Mouse (Mus musculus): ENCODE measurements at regions not wholly inside any gene's neighbourhood (a gene's known extent, or its start where the extent isn't known, plus 50 kb on each side); places are given as distances from the start of the nearest gene placed in this dataset.

DNA sequence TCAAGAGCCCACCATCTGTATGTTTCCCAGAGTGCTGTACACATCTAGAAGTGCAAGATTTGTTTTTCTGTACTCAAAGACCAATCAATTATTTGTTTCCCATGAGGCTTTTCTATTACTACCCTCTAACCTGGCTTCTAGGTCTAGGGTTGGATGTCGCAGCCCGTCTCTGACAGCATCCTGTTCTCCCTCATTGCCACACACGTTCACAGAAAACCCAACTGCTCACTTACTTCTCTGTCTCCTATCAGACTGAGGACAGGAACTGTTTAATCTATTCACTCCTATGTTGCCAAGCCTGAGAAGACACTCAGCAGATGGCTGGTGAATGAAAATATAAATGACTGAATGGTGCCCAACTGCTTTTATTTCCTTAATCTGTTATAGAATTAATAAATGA lies 109.6 kb upstream of the Pcgf5 start:
- Histone ChIP-seq H3K27ac (no peak overlapping the region), H3K27me3 (ENCODE audit: low read depth, poor library complexity, severe bottlenecking) (no peaks in the 10 kb centered on the region), H3K4me1 (no peaks in the 10 kb centered on the region), H3K4me3 (no peak overlapping the region), H3K36me3 (no peaks in the 10 kb centered on the region), H3K9me3 (replicated peaks) (no peaks in the 10 kb centered on the region)
- no peak for DNase-seq (ENCODE audit: low spot score)
- 77% methylated on average over 3 of the region's 3 CpGs for WGBS

GRCm38 (mm10) chr19:36242396-36242795 lies 105.7 kb upstream of the Pcgf5 start:
- Histone ChIP-seq H3K9me3 (replicated peaks) (no peaks in the 10 kb centered on the region), H3K27ac (no peak overlapping the region), H3K27me3 (ENCODE audit: low read depth, poor library complexity, severe bottlenecking) (no peaks in the 10 kb centered on the region), H3K4me1 (no peaks in the 10 kb centered on the region), H3K4me3 (no peak overlapping the region), H3K36me3 (no peaks in the 10 kb centered on the region)
- 85% methylated on average over 3 of the region's 3 CpGs for WGBS
- DNase-seq (ENCODE audit: low spot score) = no peak

GRCm38 (mm10) chr19:36242946-36243345 lies 105.2 kb upstream of the Pcgf5 start:
- Histone ChIP-seq H3K27me3 (ENCODE audit: low read depth, poor library complexity, severe bottlenecking) (no peaks in the 10 kb centered on the region), H3K4me1 (no peaks in the 10 kb centered on the region), H3K36me3 (no peaks in the 10 kb centered on the region), H3K9me3 (replicated peaks) (no peaks in the 10 kb centered on the region), H3K4me3 (no peak overlapping the region), H3K27ac (no peak overlapping the region)
- WGBS = 75% methylated on average over 5 of the region's 5 CpGs
- no peak for DNase-seq (ENCODE audit: low spot score)

GRCm38 (mm10) chr19:36252522-36252921 lies 95.6 kb upstream of the Pcgf5 start:
- no peak overlapping the region for H3K4me3 ChIP-seq
- DNase-seq (ENCODE audit: low spot score) = no peak
- H3K27ac ChIP-seq = no peak overlapping the region
- H3K27me3 ChIP-seq (ENCODE audit: low read depth, poor library complexity, severe bottlenecking) = no peaks in the 10 kb centered on the region
- H3K9me3 ChIP-seq (replicated peaks) = no peaks in the 10 kb centered on the region
- peaks cover 4% of the 10 kb centered on the region; the same call in 1 of the 2 replicates for H3K4me1 ChIP-seq
- 92% methylated on average over 3 of the region's 3 CpGs for WGBS
- no peaks in the 10 kb centered on the region for H3K36me3 ChIP-seq

GRCm38 (mm10) chr19:36257748-36258538 lies 90.2 kb upstream of the Pcgf5 start:
- Histone ChIP-seq H3K27ac (no peak overlapping the region), H3K9me3 (replicated peaks) (no peaks in the 10 kb centered on the region), H3K36me3 (no peaks in the 10 kb centered on the region), H3K4me3 (no peak overlapping the region), H3K4me1 (peaks cover 4% of the 10 kb centered on the region; the same call in 1 of the 2 replicates), H3K27me3 (ENCODE audit: low read depth, poor library complexity, severe bottlenecking) (no peaks in the 10 kb centered on the region)
- no peak for DNase-seq (ENCODE audit: low spot score)
- WGBS = 84% methylated on average over 10 of the region's 10 CpGs

DNA sequence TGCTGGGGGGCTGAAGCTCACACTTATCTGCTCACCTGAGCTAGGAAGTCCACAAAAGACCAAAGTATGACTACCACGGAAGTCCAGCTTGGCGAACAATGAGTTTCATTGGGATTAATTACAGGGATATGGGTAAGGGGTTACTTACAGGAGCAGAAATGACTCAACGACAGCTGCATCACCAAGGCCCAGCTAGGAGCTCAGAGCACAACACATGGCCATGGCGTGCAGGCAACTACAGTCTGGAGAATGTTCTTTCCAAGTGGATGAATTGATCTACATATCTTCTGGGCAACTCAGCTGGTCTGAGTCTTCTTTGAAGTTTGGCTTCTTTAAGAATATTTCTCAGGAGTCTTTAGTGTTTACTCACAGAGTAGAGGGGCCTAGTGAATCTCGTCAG lies 86.3 kb upstream of the Pcgf5 start:
- WGBS = 94% methylated on average over 5 of the region's 5 CpGs
- H3K4me3 ChIP-seq = no peak overlapping the region
- no peaks in the 10 kb centered on the region for H3K9me3 ChIP-seq (replicated peaks)
- H3K27ac ChIP-seq = no peak overlapping the region
- no peaks in the 10 kb centered on the region for H3K36me3 ChIP-seq
- H3K4me1 ChIP-seq = peaks cover 4% of the 10 kb centered on the region; the same call in 1 of the 2 replicates
- no peak for DNase-seq (ENCODE audit: low spot score)
- no peaks in the 10 kb centered on the region for H3K27me3 ChIP-seq (ENCODE audit: low read depth, poor library complexity, severe bottlenecking)

DNA sequence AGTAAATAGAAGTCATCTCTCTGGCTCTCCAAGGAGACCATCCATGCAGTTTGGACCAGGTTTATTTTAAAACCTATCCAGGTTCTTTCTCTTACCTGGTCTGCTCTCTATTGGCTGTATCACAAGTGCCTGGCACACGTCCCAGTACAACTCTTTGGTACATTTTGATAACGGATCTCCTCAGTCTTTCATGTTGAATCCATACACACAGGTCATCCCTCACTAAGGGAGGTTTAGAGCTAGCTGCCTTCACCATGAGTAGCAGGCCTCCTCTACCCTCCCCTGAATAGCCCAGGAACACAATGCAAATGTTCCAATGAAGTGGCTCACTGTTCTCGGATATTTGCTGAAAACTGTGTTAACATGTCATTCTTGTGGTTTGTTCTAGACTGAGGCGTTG lies 84.2 kb upstream of the Pcgf5 start:
- WGBS = 87% methylated on average over 4 of the region's 4 CpGs
- H3K27ac ChIP-seq = no peak overlapping the region
- H3K9me3 ChIP-seq (replicated peaks) = no peaks in the 10 kb centered on the region
- no peak overlapping the region for H3K4me3 ChIP-seq
- no peak for DNase-seq (ENCODE audit: low spot score)
- H3K27me3 ChIP-seq (ENCODE audit: low read depth, poor library complexity, severe bottlenecking) = no peaks in the 10 kb centered on the region
- H3K36me3 ChIP-seq = no peaks in the 10 kb centered on the region
- H3K4me1 ChIP-seq = no peaks in the 10 kb centered on the region

- Histone ChIP-seq H3K4me3 (no peak overlapping the region), H3K9me3 (replicated peaks) (no peaks in the 10 kb centered on the region), H3K27ac (no peak overlapping the region), H3K27me3 (ENCODE audit: low read depth, poor library complexity, severe bottlenecking) (no peaks in the 10 kb centered on the region), H3K36me3 (no peaks in the 10 kb centered on the region), H3K4me1 (no peaks in the 10 kb centered on the region)
- 88% methylated on average over 2 of the region's 2 CpGs for WGBS
- no peak for DNase-seq (ENCODE audit: low spot score)
Measured at GRCm38 (mm10) chr19:36264397-36264796, 83.7 kb upstream of the Pcgf5 start.

DNA sequence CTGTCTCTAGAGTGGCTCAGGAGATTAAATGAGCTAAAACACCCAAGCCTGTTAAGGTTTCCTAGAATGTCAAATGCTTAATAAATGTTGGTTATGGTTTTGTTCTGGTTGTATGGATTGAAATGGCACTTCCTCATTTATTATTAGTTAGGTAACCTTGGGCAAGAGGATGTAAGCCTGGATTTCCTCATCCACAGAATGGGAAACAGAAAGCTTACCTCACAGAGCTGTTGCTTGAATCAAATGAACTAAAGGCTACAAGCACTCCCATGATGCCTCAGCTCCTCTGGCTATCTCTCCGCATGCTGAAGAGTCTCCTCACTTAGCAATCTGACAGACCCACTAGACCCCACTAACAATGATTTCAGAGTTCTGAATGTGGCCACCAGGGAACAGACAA lies 82.8 kb upstream of the Pcgf5 start:
- no peak overlapping the region for H3K4me3 ChIP-seq
- WGBS = 87% methylated on average over 1 of the region's 1 CpGs
- no peaks in the 10 kb centered on the region for H3K27me3 ChIP-seq (ENCODE audit: low read depth, poor library complexity, severe bottlenecking)
- H3K27ac ChIP-seq = no peak overlapping the region
- no peaks in the 10 kb centered on the region for H3K4me1 ChIP-seq
- no peaks in the 10 kb centered on the region for H3K9me3 ChIP-seq (replicated peaks)
- DNase-seq (ENCODE audit: low spot score) = no peak
- no peaks in the 10 kb centered on the region for H3K36me3 ChIP-seq

DNA sequence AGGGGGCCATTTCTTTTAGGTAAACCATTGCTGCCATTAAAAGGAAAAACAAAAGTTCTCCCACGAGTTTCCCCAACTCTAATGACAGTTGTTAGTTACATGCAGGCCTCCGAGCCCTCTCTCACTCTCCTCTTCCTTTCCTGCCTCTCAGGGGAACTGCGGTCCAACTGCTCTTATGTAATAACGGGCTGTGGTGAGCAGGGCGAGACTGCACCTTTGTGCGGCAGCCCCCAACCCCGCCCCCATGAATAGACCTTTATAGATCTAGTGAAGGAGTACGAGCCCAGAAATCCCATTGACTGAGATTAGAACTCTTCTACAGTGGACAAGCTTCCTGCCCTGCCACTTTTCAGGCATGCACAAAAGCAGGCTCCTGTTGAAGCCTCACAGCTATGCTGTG lies 81.8 kb upstream of the Pcgf5 start:
- H3K27me3 ChIP-seq (ENCODE audit: low read depth, poor library complexity, severe bottlenecking) = no peaks in the 10 kb centered on the region
- WGBS = 61% methylated on average over 8 of the region's 8 CpGs
- no peaks in the 10 kb centered on the region for H3K9me3 ChIP-seq (replicated peaks)
- no peak overlapping the region for H3K4me3 ChIP-seq
- no peak for DNase-seq (ENCODE audit: low spot score)
- no peaks in the 10 kb centered on the region for H3K4me1 ChIP-seq
- H3K27ac ChIP-seq = no peak overlapping the region
- H3K36me3 ChIP-seq = no peaks in the 10 kb centered on the region

DNA sequence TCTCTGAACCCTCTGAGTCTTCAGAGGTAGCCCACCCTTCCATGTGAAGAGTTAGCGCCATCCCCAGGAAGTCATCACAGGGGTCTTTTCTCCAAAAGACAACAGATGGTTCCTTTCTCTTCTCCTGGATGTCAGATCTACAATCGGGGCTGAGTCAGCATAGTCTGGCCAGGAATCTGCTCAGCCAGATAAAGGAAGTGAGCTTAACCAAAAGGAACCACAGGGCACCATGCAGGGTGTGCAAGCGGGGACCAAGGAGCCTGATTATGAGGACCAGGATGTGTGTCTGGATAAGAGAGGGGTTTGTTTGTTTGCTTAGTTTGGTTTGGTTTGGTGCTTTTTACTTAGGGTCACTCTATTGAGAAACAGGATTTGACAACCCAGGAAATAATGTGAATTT lies 74.6 kb upstream of the Pcgf5 start:
- DNase-seq (ENCODE audit: low spot score) = no peak
- 86% methylated on average over 3 of the region's 3 CpGs for WGBS
- H3K4me3 ChIP-seq = no peak overlapping the region
- H3K9me3 ChIP-seq (replicated peaks) = no peaks in the 10 kb centered on the region
- no peak overlapping the region for H3K27ac ChIP-seq
- H3K27me3 ChIP-seq (ENCODE audit: low read depth, poor library complexity, severe bottlenecking) = no peaks in the 10 kb centered on the region
- H3K36me3 ChIP-seq = no peaks in the 10 kb centered on the region
- no peaks in the 10 kb centered on the region for H3K4me1 ChIP-seq

- no peaks in the 10 kb centered on the region for H3K4me1 ChIP-seq
Measured at GRCm38 (mm10) chr19:36285465-36285864, 62.6 kb upstream of the Pcgf5 start.

DNA sequence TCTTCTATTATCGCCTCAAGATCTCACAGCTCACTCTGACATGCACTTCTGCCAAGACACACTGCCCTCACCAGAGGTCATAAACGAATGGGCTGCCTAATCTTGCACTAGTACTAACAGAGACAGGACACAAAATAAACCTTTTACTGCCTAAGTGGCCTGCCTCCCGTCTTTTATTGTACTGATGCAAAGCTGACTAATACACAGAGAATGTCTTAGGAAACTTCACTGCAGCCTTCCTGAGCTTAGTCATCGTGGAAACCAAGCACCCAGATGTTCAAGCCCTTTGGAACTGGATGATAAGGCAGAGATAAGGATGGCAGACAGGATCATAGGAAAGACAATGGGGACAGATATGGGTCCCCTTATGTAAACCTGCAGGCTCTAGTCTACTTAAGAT lies 57.3 kb upstream of the Pcgf5 start:
- no peaks in the 10 kb centered on the region for H3K36me3 ChIP-seq
- 48% methylated on average over 4 of the region's 4 CpGs for WGBS

More at GRCm38 (mm10) chr19:36285465-36285864, 62.6 kb upstream of the Pcgf5 start:
- Histone ChIP-seq H3K36me3 (no peaks in the 10 kb centered on the region), H3K4me3 (no peak overlapping the region), H3K27ac (no peak overlapping the region), H3K27me3 (ENCODE audit: low read depth, poor library complexity, severe bottlenecking) (no peaks in the 10 kb centered on the region), H3K9me3 (replicated peaks) (no peaks in the 10 kb centered on the region)
- 82% methylated on average over 4 of the region's 4 CpGs for WGBS
- no peak for DNase-seq (ENCODE audit: low spot score)

More for the DNA sequence above, 57.3 kb upstream of the Pcgf5 start:
- no peak overlapping the region for H3K4me3 ChIP-seq
- no peak overlapping the region for H3K27ac ChIP-seq
- H3K9me3 ChIP-seq (replicated peaks) = no peaks in the 10 kb centered on the region
- no peaks in the 10 kb centered on the region for H3K4me1 ChIP-seq
- no peak for DNase-seq (ENCODE audit: low spot score)
- no peaks in the 10 kb centered on the region for H3K27me3 ChIP-seq (ENCODE audit: low read depth, poor library complexity, severe bottlenecking)

All from limb, embryonic 10.5 days (tissue).